Mouse (Mus musculus) kidney, postnatal 4 days (tissue): Measurements from ENCODE around the gene Nlrp3.

ENCODE experiments used
- DNase-seq, 2 experiments: peaks; one replicate each; pipeline ENCODE4 v3.0.0; 2021; ENCODE audit warnings: mixed read lengths in 2 of 2

Gene Nlrp3

GRCm38 (mm10) chr11:59541324-59541723 lies at the start of gene Nlrp3:
Gene Nlrp3, plus strand, starts transcription at chr11:59541568.
- DNase-seq, result no peak

GRCm38 (mm10) chr11:59496672-59497310 lies 44.6 kb upstream of the Nlrp3 start:
- DNase-seq, result no peak

GRCm38 (mm10) chr11:59497747-59498146 lies 43.6 kb upstream of the Nlrp3 start:
- DNase-seq, result no peak

- no peak for DNase-seq
Measured at GRCm38 (mm10) chr11:59501978-59502700, 39.2 kb upstream of the Nlrp3 start.

- DNase-seq, result peak; percentile 73 to 84
Measured at GRCm38 (mm10) chr11:59505351-59505838, 36.0 kb upstream of the Nlrp3 start.

GRCm38 (mm10) chr11:59505839-59506712 lies 35.3 kb upstream of the Nlrp3 start:
- DNase-seq, result peak; percentile 92 to 95

GRCm38 (mm10) chr11:59506713-59507074 lies 34.7 kb upstream of the Nlrp3 start:
- DNase-seq, result no peak

- DNase-seq, result no peak
Measured at GRCm38 (mm10) chr11:59511558-59511957, 29.8 kb upstream of the Nlrp3 start.

GRCm38 (mm10) chr11:59512733-59513132 lies 28.6 kb upstream of the Nlrp3 start:
- DNase-seq, result no peak

GRCm38 (mm10) chr11:59513556-59513955 lies 27.8 kb upstream of the Nlrp3 start:
- no peak for DNase-seq

GRCm38 (mm10) chr11:59514381-59514780 lies 27.0 kb upstream of the Nlrp3 start:
- DNase-seq, result no peak

GRCm38 (mm10) chr11:59514789-59515188 lies 26.6 kb upstream of the Nlrp3 start:
- no peak for DNase-seq

GRCm38 (mm10) chr11:59517441-59517840 lies 23.9 kb upstream of the Nlrp3 start:
- no peak for DNase-seq

- DNase-seq, result peak in 1 of 2 experiments; percentile 35
Measured at GRCm38 (mm10) chr11:59518226-59518625, 23.1 kb upstream of the Nlrp3 start.

- no peak for DNase-seq
Measured at GRCm38 (mm10) chr11:59519741-59520495, 21.4 kb upstream of the Nlrp3 start.

GRCm38 (mm10) chr11:59524150-59524549 lies 17.2 kb upstream of the Nlrp3 start:
- no peak for DNase-seq

GRCm38 (mm10) chr11:59525237-59525636 lies 16.1 kb upstream of the Nlrp3 start:
- peak; percentile 81 to 88 for DNase-seq

GRCm38 (mm10) chr11:59526472-59527080 lies 14.8 kb upstream of the Nlrp3 start, which contains the start of gene Zkscan17:
Gene Zkscan17, minus strand, starts transcription at chr11:59526751.
- DNase-seq, result peak; percentile 59 to 76

- no peak for DNase-seq
Measured at GRCm38 (mm10) chr11:59530221-59530620, 11.1 kb upstream of the Nlrp3 start.

- peak in 1 of 2 experiments; percentile 33 for DNase-seq
Measured at GRCm38 (mm10) chr11:59530870-59531535, 10.4 kb upstream of the Nlrp3 start.

GRCm38 (mm10) chr11:59531562-59531961 lies 9.8 kb upstream of the Nlrp3 start:
- DNase-seq, result no peak
